Mouse (Mus musculus): ENCODE measurements around the gene Rprd2.
"Not testable (repeated sequence)": the region's sequence is repeated elsewhere in the genome, so short reads cannot be mapped to it uniquely, and the experiment has no call there.

Rprd2 gene

DNA sequence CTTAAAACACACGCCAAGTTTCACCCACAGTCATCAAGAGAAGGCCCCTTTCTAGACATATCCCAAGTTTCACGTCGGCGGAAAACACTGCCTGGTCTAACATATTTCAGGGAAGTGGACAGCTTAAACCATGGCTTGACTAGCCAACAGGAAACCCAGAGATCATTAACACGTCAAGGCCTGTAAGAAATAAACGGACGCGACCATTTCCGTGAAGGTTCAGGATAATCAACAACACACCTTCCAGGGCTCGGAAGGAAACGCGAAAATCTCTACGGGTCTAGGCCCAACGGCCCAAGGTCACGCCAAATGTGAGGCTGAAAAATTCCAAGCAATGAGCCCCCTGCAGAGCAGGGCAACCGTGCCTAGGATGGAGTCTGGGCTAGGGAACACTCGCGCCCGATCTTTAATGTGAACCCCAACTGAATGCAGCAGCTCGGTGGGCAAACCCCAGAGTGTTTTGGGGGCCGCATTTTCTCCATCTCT lies 594 bp downstream of the Rprd2 start:
- DNase-seq (ENCODE audit: low spot score in 2 of 2), result no peak

DNA sequence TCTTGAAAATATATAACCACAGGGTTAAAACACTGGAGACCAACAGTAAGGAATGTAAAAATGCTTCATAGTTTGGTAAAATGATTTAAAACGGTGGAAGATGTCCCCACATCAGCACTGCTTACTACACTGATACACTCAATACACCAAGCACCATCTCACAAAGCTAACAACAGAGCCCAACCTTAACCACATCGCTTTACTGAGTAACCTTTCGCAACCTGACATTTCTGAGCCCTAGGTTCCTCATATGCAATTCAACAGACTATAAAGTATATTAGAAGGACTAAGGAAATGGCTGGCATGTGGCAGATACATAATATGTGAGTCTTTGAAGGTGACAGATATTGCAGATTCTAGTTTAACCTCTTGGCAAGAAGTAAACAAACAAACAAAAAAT lies 2.0 kb downstream of the Rprd2 start:
- no peak for DNase-seq (ENCODE audit: low spot score in 2 of 2)

DNA sequence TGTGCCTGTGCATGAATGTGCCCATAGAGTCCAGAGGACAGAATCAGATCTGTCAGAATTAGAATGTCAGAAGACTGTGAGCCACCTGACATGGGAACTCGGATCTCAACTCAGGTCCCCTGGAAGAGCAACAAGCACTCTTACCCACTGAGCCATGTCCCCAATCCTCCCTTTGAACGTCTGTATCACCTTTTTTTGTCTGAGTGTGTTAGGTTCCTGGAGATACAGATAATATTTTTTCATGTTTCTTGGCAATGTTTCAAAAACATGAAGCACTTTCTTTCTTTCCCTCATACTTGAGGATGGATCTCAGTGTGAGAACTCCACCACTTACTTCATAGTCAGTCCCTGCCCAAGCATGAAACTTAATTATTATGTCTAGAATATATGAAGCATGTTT lies 10.3 kb downstream of the Rprd2 start:
- no peak for DNase-seq (ENCODE audit: low spot score in 2 of 2)

DNA sequence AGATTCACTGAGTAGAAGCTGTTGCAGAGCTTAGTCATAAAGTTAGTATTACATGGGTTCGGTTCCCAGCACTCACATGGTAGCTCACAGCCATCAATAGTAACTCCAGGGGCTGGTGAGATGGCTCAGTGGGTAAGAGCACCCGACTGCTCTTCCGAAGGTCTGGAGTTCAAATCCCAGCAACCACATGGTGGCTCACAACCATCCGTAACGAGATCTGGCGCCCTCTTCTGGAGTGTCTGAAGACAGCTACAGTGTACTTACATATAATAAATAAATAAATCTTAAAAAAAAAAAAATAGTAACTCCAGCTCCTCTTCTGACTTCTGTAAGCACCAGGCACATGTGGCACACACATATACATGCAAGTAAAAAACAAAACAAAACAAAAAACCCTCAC lies 11.0 kb downstream of the Rprd2 start:
- DNase-seq (ENCODE audit: low spot score in 2 of 2), result not testable (repeated sequence)

DNA sequence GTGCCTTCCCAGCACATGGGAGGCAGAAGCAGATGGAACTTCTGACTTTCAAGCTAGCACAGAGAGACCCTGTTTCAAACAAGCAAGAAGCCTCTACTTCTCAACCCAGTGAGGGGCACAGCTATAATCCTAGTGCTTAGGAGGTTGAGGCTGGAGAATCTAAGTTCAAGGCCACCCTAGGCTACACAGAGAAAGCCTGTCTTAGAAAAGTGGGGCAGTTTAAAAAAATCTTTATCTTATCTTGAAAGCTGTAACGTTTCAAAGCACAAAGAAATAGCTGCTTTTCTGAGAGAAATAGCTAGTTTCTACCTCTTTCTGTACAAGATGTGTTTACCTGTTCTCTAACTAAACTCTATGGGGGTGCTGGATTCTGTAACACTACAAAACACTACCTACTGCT lies 12.0 kb downstream of the Rprd2 start:
- DNase-seq (ENCODE audit: low spot score in 2 of 2), result no peak

DNA sequence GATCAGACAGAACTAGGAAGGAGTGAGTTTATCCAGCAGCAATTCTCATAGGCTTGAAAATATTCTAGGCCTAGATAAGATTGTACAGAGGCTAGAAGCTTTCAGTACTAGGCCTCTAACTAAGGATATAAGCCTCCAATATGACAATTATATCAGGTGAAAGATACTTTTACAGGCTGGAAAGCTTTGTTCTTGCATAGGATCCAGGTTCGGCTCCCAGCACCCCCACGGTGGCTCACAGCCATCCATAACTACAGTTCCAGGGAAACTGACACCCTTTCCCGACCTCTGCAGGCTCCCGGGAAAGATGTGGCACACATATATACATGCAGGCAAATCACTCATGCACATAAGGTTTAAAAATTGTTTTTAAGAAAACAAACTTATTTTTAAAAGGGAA lies 14.8 kb downstream of the Rprd2 start:
- DNase-seq (ENCODE audit: low spot score in 2 of 2), result no peak

DNA sequence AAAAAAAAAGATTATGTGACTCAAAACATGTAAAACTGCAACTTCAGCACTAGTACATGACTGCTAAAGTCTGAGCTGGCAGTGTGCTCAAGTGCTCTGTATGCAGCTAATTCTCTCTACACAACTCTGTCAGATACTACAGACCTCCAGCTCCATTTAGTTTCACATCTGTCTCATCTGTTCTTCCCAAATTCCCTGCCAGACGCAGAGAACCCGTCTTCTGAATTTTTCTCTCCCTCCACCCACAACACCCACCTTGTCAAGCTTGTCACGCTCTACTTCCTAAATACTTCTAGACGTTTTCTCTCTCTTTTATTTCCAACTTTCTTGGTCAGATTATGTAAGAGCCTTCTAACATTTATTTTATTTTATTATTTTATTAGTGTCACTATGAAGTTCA lies 19.9 kb downstream of the Rprd2 start:
- no peak for DNase-seq (ENCODE audit: low spot score in 2 of 2)

DNA sequence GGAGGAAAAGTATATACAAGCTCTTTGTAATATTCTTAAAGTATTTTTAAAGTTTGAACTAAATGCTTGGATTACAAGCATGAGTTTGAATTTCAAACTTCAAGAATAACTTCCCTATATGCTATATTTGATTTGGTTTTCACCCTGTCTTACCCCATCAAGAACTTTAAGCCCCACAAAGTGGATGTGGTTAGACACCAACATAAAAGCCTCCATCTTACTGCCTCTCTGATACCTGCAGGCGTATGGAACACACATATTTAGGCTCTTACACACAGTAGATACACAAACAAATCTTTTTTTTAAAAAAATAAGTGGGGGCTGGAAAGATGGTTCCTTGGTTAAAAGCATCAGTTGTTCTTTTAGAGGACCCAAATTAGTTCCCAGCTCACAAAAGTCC lies 24.4 kb downstream of the Rprd2 start:
- no peak for DNase-seq (ENCODE audit: low spot score in 2 of 2)

DNA sequence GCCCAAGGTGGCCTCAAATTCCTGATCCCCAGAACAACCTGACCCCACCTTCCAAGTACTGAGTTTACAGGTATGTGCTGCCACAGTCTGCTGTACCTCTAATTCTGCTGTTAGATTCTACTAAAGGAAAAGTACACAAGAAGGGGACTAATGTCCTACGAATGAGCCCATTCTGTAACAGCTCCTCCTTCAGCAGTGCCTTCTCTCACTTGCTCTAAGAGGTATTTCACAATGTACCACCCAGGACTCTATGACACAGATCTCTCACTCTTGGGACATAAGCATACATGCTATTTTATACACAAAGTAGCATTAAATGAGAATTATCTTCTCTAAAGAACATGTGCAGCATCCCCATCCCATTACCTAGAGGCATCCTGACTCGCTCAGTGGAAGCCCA lies 25.0 kb downstream of the Rprd2 start:
- no peak for DNase-seq (ENCODE audit: low spot score in 2 of 2)

DNA sequence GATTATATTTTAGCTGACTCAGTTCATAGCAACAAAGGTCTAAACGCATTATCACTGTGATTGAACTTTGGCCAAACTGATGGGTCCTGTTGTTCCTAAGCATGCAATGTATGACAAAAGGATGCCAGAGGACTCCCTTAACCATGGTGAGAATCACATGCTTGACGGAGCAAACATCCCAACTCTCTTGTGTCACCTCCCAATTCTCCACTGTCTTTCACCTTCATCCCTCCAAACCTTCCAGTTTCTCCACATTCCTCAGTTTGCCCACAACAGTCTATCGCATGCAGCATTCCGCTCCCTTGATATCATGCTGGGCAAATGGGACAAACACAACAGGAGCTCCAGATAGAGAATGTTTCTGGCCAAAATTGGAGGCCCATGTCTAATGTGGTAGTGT lies 33.2 kb downstream of the Rprd2 start:
- no peak for DNase-seq (ENCODE audit: low spot score in 2 of 2)

DNA sequence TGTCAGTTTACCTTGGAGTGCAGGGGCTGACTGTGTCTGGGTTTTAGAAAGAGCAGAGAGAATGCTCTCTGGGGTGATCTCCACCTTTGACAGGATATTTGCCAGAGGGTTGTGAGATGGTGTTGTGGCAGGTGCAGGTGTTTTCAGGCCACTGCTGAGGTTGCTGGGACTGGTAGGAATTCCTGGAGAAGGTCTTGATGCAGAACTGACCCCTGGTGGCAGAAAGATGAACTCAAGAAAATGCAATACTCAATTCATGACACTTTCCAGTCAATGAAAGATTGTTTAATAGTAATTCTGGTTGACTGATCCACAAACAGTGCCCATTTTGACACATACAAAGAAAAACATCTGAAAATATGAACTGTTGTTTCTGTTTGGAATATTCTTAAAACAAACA lies 46.7 kb downstream of the Rprd2 start:
- DNase-seq (ENCODE audit: low spot score in 2 of 2), result no peak

DNA sequence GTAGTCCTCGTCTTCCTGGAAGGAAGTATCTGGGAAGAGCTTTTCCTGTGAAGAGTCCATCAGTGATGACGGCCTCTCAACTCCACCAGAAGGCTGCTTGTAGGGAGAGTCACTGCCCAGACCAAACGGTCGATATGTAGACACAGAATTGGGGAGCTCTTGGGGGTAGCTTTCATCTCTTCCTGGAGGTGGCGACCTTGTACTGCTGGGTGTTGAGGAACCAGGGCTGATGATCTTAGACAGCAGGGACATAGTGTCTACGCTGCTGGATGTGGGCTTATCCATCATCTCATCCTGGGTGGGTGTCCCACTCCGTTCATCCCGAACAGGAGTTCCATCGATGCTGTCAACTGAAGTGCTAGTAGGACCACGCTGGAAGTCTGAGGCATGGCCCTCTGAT lies 53.1 kb downstream of the Rprd2 start:
- no peak for DNase-seq (ENCODE audit: low spot score in 2 of 2)

DNA sequence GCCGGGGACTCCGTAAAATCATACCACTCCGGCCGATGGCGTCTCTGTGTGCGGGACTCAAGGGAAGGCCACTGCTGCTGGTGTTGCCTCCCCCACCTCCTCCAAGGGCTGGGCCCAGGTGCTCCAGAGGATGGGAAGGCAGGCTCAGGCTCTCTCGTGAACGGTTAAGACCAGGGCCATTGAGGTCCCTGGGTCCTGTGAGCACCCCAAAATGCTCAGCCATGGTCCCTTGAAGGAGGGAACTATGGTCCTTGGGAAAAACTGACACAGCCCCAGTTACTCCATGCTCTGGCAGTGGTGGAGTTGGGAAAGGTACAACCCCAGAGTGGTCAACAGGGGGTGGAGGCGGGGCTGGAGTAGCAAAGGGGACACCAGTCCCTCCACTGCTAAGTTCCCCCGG lies 54.9 kb downstream of the Rprd2 start:
- no peak for DNase-seq (ENCODE audit: low spot score in 2 of 2)

DNA sequence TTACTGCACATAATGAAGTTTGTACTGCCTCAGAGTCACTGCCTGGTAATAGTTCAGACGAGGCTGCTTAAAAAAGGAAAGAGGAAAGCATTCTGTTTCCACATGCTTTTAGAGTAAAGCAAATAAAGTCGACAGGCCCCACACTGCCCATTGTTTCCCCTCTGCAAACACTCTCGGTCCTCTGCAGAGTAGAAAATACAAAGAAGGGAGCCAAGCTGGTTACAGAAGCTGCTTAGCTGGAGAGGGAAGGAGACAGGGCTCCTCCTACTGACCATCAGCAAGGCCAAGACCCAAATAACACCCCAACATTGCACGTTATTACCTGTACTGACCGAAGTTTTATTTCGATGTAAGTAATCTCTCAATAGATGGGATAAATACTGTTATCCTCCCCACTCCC lies 55.7 kb downstream of the Rprd2 start:
- no peak for DNase-seq (ENCODE audit: low spot score in 2 of 2)

DNA sequence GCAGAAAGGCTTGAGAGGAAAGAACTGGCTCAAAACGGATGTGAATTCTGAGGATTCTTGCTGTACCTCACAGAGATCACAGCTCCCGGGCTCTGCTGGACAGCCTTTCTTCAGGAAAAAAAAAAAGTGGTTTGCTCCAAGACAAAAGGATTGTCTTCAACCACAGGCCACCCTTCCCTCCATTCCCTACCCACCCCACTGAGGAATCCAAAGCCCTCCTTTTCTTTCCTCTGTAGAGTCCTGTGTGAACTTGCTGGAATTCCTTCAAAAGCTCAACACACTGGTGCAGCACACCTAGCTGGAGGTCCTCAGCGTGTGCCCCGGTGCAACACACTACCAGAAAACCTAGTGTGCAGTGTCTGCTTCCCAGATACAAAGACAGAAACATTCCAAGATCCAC lies 56.9 kb downstream of the Rprd2 start:
- DNase-seq (ENCODE audit: low spot score in 2 of 2), result no peak

DNA sequence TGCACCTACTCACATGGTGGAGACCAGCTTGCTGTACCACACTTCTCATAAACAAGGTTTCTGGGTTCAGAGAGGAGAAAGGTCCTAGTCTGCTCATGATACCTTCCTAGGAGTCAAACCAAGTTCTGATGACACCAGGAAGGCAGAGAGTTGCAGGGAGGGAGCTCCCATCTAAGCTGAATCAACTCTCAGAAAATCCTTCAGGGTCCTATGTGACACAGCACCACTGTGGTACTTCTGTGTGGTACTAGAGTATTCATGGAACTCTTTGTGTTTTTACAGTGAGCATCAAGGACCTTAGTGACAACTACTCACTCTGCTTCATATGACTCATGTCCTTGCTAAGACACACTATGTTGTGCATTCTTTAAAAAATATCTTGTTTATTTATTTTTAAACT lies 58.0 kb downstream of the Rprd2 start:
- DNase-seq (ENCODE audit: low spot score in 2 of 2), result no peak

DNA sequence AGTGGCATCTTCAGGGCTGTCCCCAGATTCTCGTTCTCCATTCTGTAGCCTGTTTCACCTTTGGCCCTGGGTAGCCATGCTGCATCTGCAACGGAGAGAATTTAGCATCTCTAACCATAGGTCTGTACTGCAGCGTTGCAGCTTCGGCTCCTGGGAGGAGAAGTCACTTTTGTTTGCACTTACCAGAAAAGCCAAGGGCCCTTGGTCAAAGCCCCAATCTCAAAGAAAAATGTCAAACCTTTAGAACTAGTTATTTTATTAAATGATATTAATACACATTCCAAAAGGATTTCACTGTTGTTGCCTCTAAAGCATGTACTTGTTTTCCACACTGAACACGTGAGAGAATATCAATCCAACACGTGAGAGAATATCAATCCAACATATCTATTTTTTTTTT lies 58.6 kb downstream of the Rprd2 start, which contains the start of gene Tars2:
Gene Tars2, minus strand, starts transcription at position 101 of the 400 bp plus-strand sequence.
- no peak for DNase-seq (ENCODE audit: low spot score in 2 of 2)

DNA sequence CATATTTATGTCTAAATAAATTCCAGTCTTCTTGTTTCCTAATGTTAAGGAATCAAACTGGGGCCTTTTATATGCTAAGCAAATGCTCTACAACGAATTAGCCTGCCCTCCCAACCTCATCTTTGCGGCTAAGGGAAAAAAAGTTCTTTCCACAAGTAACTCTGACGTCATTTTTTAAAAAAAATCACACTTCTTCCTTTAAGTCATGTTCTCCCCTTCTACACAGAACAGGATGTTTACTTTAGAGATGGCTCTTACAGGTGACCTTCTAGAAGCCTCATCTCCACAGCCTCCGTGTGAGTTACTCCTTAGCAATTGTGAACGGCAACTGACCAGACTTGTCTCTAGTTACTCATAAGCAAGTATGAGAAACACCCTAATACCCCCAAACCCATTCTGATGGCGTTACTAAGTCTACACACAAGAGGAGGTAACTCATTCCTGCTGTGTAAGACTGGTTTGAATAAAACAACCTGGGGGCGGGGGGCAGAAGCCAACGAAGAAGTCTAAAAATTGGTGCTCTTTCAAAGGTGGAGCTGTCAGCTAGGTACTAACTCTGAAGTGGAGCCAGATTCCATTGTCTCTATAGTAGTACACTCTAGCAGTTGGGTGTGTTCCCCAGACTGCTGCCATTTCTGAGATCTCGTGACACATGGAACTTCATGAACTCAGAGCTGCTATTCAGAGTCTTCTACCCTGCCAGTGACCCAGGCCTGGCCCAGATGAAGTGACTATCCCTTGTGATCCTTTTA lies 60.0 kb downstream of the Rprd2 start:
- no peak for DNase-seq (ENCODE audit: low spot score in 2 of 2)

DNA sequence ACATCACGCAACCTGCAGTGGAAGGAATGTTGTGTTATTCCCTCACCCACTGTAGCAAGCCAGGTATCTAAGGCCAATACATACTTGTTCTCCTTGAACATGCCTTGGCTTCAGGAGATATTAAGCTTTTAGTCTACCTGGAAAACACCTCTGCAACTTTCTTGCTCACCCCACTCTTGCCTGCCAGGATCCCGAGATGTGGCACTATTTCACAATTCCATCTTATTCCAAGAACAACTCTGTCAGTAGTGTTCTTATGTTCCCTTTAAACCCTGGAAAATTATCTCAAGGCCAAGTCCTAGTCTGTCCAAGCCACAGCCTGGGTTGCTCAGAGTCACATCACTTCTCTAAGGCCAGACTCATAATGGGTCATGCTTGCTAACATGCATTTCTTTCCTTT lies 61.9 kb downstream of the Rprd2 start:
- no peak for DNase-seq (ENCODE audit: low spot score in 2 of 2)

DNA sequence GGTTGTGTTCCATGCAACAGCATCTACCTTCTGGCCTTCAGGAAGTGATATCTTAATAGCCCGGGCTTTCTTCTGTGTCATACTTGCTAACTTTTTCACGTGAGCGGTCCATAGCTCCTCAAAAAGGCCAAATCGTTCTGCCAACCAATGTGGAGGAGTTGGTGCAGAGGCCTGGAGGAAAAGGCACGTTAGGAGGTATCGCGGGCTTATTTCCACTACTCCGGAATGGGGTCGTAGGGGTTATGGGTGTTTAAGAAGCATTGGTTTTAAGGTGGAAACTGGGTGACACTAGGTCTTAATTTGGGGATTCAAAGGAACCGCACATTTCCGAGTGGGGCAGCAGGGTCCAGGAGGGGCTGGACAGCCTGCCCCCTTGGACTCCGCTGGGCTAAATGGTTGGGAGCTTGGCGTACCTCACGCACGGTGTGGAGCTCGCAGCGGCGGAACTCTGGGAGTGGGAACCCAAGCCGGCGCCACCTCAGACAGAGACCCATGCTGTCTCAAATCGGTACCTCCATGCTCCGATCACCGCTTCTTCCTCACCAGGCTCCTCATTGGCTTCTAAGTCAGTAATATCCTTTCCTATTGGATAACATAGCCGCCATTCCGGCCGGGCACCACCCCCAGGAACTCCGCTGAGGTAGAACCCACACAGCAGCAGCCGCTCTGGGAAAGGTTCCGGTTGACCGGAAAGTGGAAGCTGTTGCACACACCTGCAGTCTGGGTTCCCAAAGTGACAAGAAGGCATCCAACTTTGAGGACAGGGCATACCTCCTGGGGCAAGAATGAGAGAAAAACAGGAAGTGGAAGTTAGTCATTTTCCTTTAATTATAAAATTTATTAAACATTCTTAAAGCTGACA lies 64.1 kb downstream of the Rprd2 start:
- DNase-seq (ENCODE audit: low spot score in 2 of 2), result peak; percentile 94 to 96

DNA sequence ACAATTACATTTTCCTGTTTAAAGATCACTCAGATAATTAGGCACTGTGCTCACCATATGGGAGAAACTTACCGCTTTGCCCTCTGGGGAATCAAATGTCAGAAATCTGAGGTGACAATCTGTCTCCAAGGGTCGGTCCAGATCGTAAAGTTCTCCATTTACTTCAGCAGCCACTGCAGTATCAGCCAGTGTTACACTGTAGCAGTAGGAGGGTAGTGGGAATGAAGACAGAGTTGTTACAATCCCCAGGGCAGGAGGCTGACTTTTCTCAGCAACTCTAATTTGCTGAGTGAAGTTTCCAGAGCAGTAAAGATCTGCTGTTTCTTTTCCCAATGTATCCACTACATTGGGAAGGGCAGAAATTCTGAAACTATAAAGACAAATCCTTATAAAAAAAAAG lies 65.7 kb downstream of the Rprd2 start:
- DNase-seq (ENCODE audit: low spot score in 2 of 2), result no peak

DNA sequence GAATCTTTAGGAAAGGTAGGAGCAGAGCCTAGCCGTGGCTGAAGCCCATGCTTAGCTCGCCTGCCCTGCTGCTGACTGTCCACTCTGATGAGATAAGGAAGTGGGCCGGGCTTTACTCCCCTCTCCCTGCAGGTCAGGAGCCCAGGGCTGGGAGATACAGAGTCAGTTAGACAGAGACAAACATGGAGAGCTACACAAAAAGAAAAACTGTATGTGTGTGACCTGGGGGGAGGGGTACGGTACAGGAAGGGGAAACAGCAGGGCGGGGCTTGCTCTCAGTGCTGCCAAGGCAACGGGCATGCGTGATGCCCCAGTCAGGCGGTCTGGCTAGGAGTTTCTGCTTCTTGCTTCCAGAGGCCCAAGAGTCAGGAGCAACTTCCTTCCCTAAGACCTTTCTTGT lies 78.3 kb downstream of the Rprd2 start:
- DNase-seq (ENCODE audit: low spot score in 2 of 2), result no peak
